23 mouse cellular contexts compared by ENCODE assay signal in genomic region chr19:16527031-16527430, GRCm38 (mm10).
DNase-seq lines count a peak whose midpoint lies in the region; ATAC-seq and TF ChIP-seq lines count a peak whose summit lies in the region.
"Had no signal": no experiment of that assay in that cellular context is flagged by ENCODE, and none has a peak within 500 bp of the region (broad histone marks: within the 10 kb centered on the region; RNA-seq: fewer than 3 reads in every experiment).

No protein-coding gene starts in this region.

- no peaks in the 10 kb centered on the region for H3K9me3 ChIP-seq in heart, embryonic 12.5 days (replicated peaks)
- H3K9me3 ChIP-seq in lung, postnatal 0 days (ENCODE audit: low read length) = no peaks in the 10 kb centered on the region
- H3K9me3 ChIP-seq in stomach, embryonic 15.5 days = no peaks in the 10 kb centered on the region
- H3K9me3 ChIP-seq: forebrain, embryonic 10.5 days; forebrain, embryonic 13.5 days; heart, embryonic 15.5 days; hindbrain, embryonic 10.5 days; hindbrain, embryonic 13.5 days had no signal

- no peaks in the 10 kb centered on the region for H3K36me3 ChIP-seq in heart, embryonic 12.5 days
- H3K36me3 ChIP-seq in lung, postnatal 0 days (ENCODE audit: insufficient read depth, low read length) = no peaks in the 10 kb centered on the region
- no peaks in the 10 kb centered on the region for H3K36me3 ChIP-seq in stomach, embryonic 15.5 days
- H3K36me3 ChIP-seq: forebrain, embryonic 10.5 days; heart, embryonic 15.5 days; hindbrain, embryonic 10.5 days; hindbrain, embryonic 13.5 days had no signal

- TF ChIP-seq EP300 in lung, postnatal 0 days (IDR thresholded peaks at IDR 0.05) = no peak

- H3K27ac ChIP-seq in heart, embryonic 12.5 days (ENCODE audit: poor library complexity, severe bottlenecking) = no peak overlapping the region
- H3K27ac ChIP-seq in lung, postnatal 0 days (ENCODE audit: low read length) = no peak overlapping the region
- peak overlapping the region; percentile 8; the same call in 1 of the 2 replicates for H3K27ac ChIP-seq in stomach, embryonic 15.5 days
- H3K27ac ChIP-seq: forebrain, embryonic 10.5 days; forebrain, embryonic 13.5 days; heart, embryonic 15.5 days; hindbrain, embryonic 10.5 days; hindbrain, embryonic 13.5 days; hindbrain, postnatal 0 days had no signal

- no peak for TF ChIP-seq CTCF in lung, postnatal 0 days (IDR thresholded peaks at IDR 0.05)

- H3K4me1 ChIP-seq in heart, embryonic 12.5 days (replicated peaks) = peaks cover 4% of the 10 kb centered on the region
- no peaks in the 10 kb centered on the region for H3K4me1 ChIP-seq in lung, postnatal 0 days (ENCODE audit: insufficient read depth, low read depth, low read length)
- H3K4me1 ChIP-seq in stomach, embryonic 15.5 days = peaks cover 12% of the 10 kb centered on the region; the same call in 1 of the 2 replicates
- H3K4me1 ChIP-seq: forebrain, embryonic 13.5 days; heart, embryonic 15.5 days; hindbrain, embryonic 13.5 days had no signal

- WGBS in heart, embryonic 12.5 days = 64% methylated on average over 5 of the region's 5 CpGs
- 57% methylated on average over 5 of the region's 5 CpGs for WGBS in lung, postnatal 0 days
- WGBS in stomach, embryonic 15.5 days = 54% methylated on average over 5 of the region's 5 CpGs

- no peak overlapping the region for H3K4me3 ChIP-seq in heart, embryonic 12.5 days
- H3K4me3 ChIP-seq in lung, postnatal 0 days (ENCODE audit: low read depth, low read length) = no peak overlapping the region
- no peak overlapping the region for H3K4me3 ChIP-seq in stomach, embryonic 15.5 days (replicated peaks)
- H3K4me3 ChIP-seq: forebrain, embryonic 10.5 days; forebrain, embryonic 13.5 days; heart, embryonic 15.5 days; hindbrain, embryonic 10.5 days; hindbrain, embryonic 13.5 days had no signal

- no peak for ATAC-seq in heart, embryonic 12.5 days (ENCODE audit: insufficient number of reproducible peaks, low FRiP score)
- ATAC-seq in lung, postnatal 0 days = no peak
- no peak for ATAC-seq in stomach, embryonic 15.5 days (ENCODE audit: insufficient read depth, low FRiP score, low read depth)
- ATAC-seq: activated CD4-positive, CD25-positive, alpha-beta regulatory T cell, adult 4 months; forebrain, embryonic 13.5 days; forebrain, embryonic 16.5 days; hindbrain, postnatal 0 days; inflammation-experienced regulatory T-cells, adult 6 months had no signal

- H3K9ac ChIP-seq in heart, embryonic 12.5 days = no peak overlapping the region
- no peak overlapping the region for H3K9ac ChIP-seq in lung, postnatal 0 days (replicated peaks; ENCODE audit: low read depth)
- no peak overlapping the region for H3K9ac ChIP-seq in stomach, embryonic 15.5 days
- H3K9ac ChIP-seq: forebrain, embryonic 13.5 days; heart, embryonic 15.5 days; hindbrain, embryonic 13.5 days had no signal

- no peaks in the 10 kb centered on the region for H3K27me3 ChIP-seq in heart, embryonic 12.5 days (replicated peaks)
- no peaks in the 10 kb centered on the region for H3K27me3 ChIP-seq in lung, postnatal 0 days (replicated peaks; ENCODE audit: insufficient read depth, low read length)
- no peaks in the 10 kb centered on the region for H3K27me3 ChIP-seq in stomach, embryonic 15.5 days (replicated peaks)
- H3K27me3 ChIP-seq: forebrain, embryonic 13.5 days; heart, embryonic 15.5 days had no signal

- no peak overlapping the region for H3K4me2 ChIP-seq in heart, embryonic 12.5 days
- H3K4me2 ChIP-seq in lung, postnatal 0 days (replicated peaks; ENCODE audit: low read depth, low read length) = no peak overlapping the region
- H3K4me2 ChIP-seq in stomach, embryonic 15.5 days = no peak overlapping the region
- H3K4me2 ChIP-seq: forebrain, embryonic 13.5 days; heart, embryonic 11.5 days; heart, embryonic 15.5 days; hindbrain, embryonic 13.5 days had no signal

- DNase-seq in heart, adult 11 months = peak; percentile 91
- DNase-seq in lung, postnatal 36 days = peak; percentile 11
- no peak for DNase-seq in lung, postnatal 0 days (ENCODE audit: low spot score)
- peak; percentile 39 for DNase-seq in 416B (ENCODE audit: low read depth)
- DNase-seq: adrenal gland, adult 8-10 months; adrenal gland, postnatal 25 days; cerebellum, adult 11-12 months; cerebellum, adult 8-10 months; gastrocnemius, postnatal 10 days; gastrocnemius, postnatal 36 days; heart, postnatal 36 days had no signal
